Mouse (Mus musculus): Measurements from ENCODE around the gene Bspry. TPM values are rescaled to one million over a fixed set of nuclear protein-coding genes. Genes with fewer than 3 reads are reported as not detected.

Gene Bspry
- total RNA-seq, 2 experiments from 2014 or later = 0.10 TPM; not detected in 1

Other genes with a start within 250 kb of the Bspry start
- 1 to 10 TPM in 1 of 2 experiments, under 1 TPM in 1; 0.72 to 1.2 TPM for gene Zfp37, start 249.0 kb upstream of the Bspry start, total RNA-seq (2021)
- gene Slc31a2, start 217.5 kb upstream of the Bspry start, total RNA-seq (2021) = 1 to 10 TPM; 4.1 to 4.4 TPM
- 10 to 100 TPM; 11.4 to 11.6 TPM for gene Fkbp15, start 119.5 kb upstream of the Bspry start, total RNA-seq (2021)
- 10 to 100 TPM; 10.2 to 10.3 TPM for gene Slc31a1, start 119.3 kb upstream of the Bspry start, total RNA-seq (2021)
- 10 to 100 TPM; 40.2 to 45.3 TPM for gene Cdc26, start 71.4 kb upstream of the Bspry start, total RNA-seq (2021)
- 10 to 100 TPM; 13.3 to 16.1 TPM for gene Prpf4, start 71.3 kb upstream of the Bspry start, total RNA-seq (2021)
- not detected for gene Rnf183, start 44.8 kb upstream of the Bspry start, total RNA-seq (2021)
- gene Wdr31, start 9.2 kb upstream of the Bspry start, total RNA-seq (2021) = under 1 TPM in 1 of 2 experiments, not detected in 1; 0.22 TPM
- gene Hdhd3, start 23.4 kb downstream of the Bspry start, total RNA-seq (2021) = 1 to 10 TPM in 1 of 2 experiments, under 1 TPM in 1; 0.84 to 1.3 TPM
- 10 to 100 TPM; 24.5 to 26.3 TPM for gene Alad, start 39.9 kb downstream of the Bspry start, total RNA-seq (2021)
- 10 to 100 TPM; 14.8 to 15.0 TPM for gene Pole3, start 45.0 kb downstream of the Bspry start, total RNA-seq (2021)
- gene 4933430I17Rik, start 45.3 kb downstream of the Bspry start, total RNA-seq (2021) = not detected
- 1 to 10 TPM; 7.5 to 9.5 TPM for gene Rgs3, start 79.8 kb downstream of the Bspry start, total RNA-seq (2021)

Data from gastrocnemius, postnatal 36 days (tissue).